Comparison of ENCODE assay signal across 8 mouse cellular contexts in genomic region chr9:108516380-108517251, GRCm38 (mm10). TPM values are rescaled to one million over a fixed set of nuclear protein-coding genes. Genes with fewer than 3 reads are reported as not detected.
DNase-seq lines count a peak whose midpoint lies in the region; ATAC-seq and TF ChIP-seq lines count a peak whose summit lies in the region.

Gene Qrich1 (plus strand): TSS chr9:108516806.

- TF ChIP-seq CTCF in bone marrow macrophage, adult 2 months (IDR thresholded peaks at IDR 0.05; ENCODE audit: low read depth, low read length) = no peak
- TF ChIP-seq CTCF in embryonic fibroblast, embryonic 13.5 days (IDR thresholded peaks at IDR 0.05; ENCODE audit: borderline replicate concordance, insufficient read depth, low read length) = no peak

- peaks cover 14% of the 10 kb centered on the region for H3K4me1 ChIP-seq in bone marrow macrophage, adult 2 months (ENCODE audit: control insufficient read depth, insufficient read depth, low read length)
- H3K4me1 ChIP-seq in embryonic fibroblast, embryonic 13.5 days (ENCODE audit: control insufficient read depth, insufficient read depth, low read length) = peaks cover 12% of the 10 kb centered on the region
- H3K4me1 ChIP-seq in kidney, embryonic 14.5 days (ENCODE audit: control insufficient read depth, insufficient read depth, low read length) = peaks cover 15% of the 10 kb centered on the region; the same call in 1 of the 2 replicates
- H3K4me1 ChIP-seq in limb, embryonic 15.5 days = peaks cover 15% of the 10 kb centered on the region

- peak within 1 kb of the TSS; percentile 96 for H3K4me3 ChIP-seq in bone marrow macrophage, adult 2 months (ENCODE audit: insufficient read depth, low read length)
- H3K4me3 ChIP-seq in embryonic fibroblast, embryonic 13.5 days (ENCODE audit: insufficient read depth, low read length) = peak within 1 kb of the TSS; percentile 100
- peak within 1 kb of the TSS; percentile 95 for H3K4me3 ChIP-seq in kidney, embryonic 14.5 days (ENCODE audit: low read length)
- H3K4me3 ChIP-seq in limb, embryonic 15.5 days = peak within 1 kb of the TSS; percentile 87

- no peaks in the 10 kb centered on the region for H3K9me3 ChIP-seq in kidney, embryonic 14.5 days (ENCODE audit: control insufficient read depth, low read length)
- H3K9me3 ChIP-seq in limb, embryonic 15.5 days = no peaks in the 10 kb centered on the region

- peak within 1 kb of the TSS; percentile 95 for H3K27ac ChIP-seq in bone marrow macrophage, adult 2 months (ENCODE audit: insufficient read depth, low read depth, low read length)
- peak within 1 kb of the TSS; percentile 95 for H3K27ac ChIP-seq in embryonic fibroblast, embryonic 13.5 days (ENCODE audit: insufficient read depth, low read length)
- peak within 1 kb of the TSS; percentile 99 for H3K27ac ChIP-seq in kidney, embryonic 14.5 days (ENCODE audit: low read depth, low read length)
- peak within 1 kb of the TSS; percentile 100 for H3K27ac ChIP-seq in limb, embryonic 15.5 days

- no peaks in the 10 kb centered on the region for H3K27me3 ChIP-seq in kidney, embryonic 14.5 days (ENCODE audit: control insufficient read depth, insufficient read depth, low read length)
- no peaks in the 10 kb centered on the region for H3K27me3 ChIP-seq in limb, embryonic 15.5 days

- peak within 1 kb of the TSS; percentile 84 for H3K4me2 ChIP-seq in kidney, embryonic 14.5 days (replicated peaks; ENCODE audit: low read depth, low read length)
- H3K4me2 ChIP-seq in limb, embryonic 15.5 days = peak within 1 kb of the TSS; percentile 56

- 1% methylated on average over 51 of the region's 55 CpGs for WGBS in kidney, embryonic 14.5 days
- WGBS in limb, embryonic 15.5 days = 1% methylated on average over 55 of the region's 55 CpGs

- TF ChIP-seq POLR2A in bone marrow macrophage, adult 2 months (IDR thresholded peaks at IDR 0.05; ENCODE audit: borderline replicate concordance, low read depth, low read length) = no peak
- TF ChIP-seq POLR2A in embryonic fibroblast, embryonic 13.5 days (IDR thresholded peaks at IDR 0.05; ENCODE audit: low read depth, low read length) = peak; percentile 61

- peak; percentile 95 for ATAC-seq in kidney, embryonic 14.5 days (ENCODE audit: low FRiP score, low TSS enrichment)
- peak; percentile 95 for ATAC-seq in limb, embryonic 15.5 days (ENCODE audit: insufficient number of reproducible peaks, low FRiP score, low TSS enrichment, low read depth)

- peaks cover 56% of the 10 kb centered on the region for H3K36me3 ChIP-seq in kidney, embryonic 14.5 days (ENCODE audit: control insufficient read depth, insufficient read depth, low read length)
- peaks cover 48% of the 10 kb centered on the region for H3K36me3 ChIP-seq in limb, embryonic 15.5 days

- DNase-seq in A20 (ENCODE audit: low read depth, low spot score) = peak; percentile 99
- peak; percentile 95 to 97 for DNase-seq in heart, adult 9 months (ENCODE audit: low spot score in 2 of 2)
- DNase-seq in monocyte, adult 2 months (ENCODE audit: low read depth in 1 of 2, low spot score in 2 of 2) = peak; percentile 76 to 89
- peak; percentile 93 to 96 for DNase-seq in spleen, postnatal 36 days (ENCODE audit: low spot score in 2 of 2)

- peak within 1 kb of the TSS; percentile 98 for H3K9ac ChIP-seq in kidney, embryonic 14.5 days (ENCODE audit: low read depth, low read length)
- H3K9ac ChIP-seq in limb, embryonic 15.5 days = peak within 1 kb of the TSS; percentile 97

RNA-seq across cellular contexts. Expression of gene Qrich1, which starts in this region (rescaled TPM):
- 73.6 and 80.9 TPM in 2 replicates for polyA plus RNA-seq in bone marrow macrophage, adult 2 months (2012; ENCODE audit: insufficient read depth, insufficient read length, missing spikeins)
- 113 and 133 TPM in 2 replicates for polyA plus RNA-seq in embryonic fibroblast, embryonic 13.5 days (2011; ENCODE audit: insufficient read length, low read depth, missing spikeins)
- polyA plus RNA-seq in kidney, embryonic 14.5 days (2014; fragmentation: Nextera tagmentation; extraction: Ambion mirVana) = 91.0 and 139 TPM in 2 replicates
- polyA plus RNA-seq in limb, embryonic 15.5 days (2015; fragmentation: Nextera tagmentation; extraction: Ambion mirVana) = 112 TPM in 2 replicates

Comparison
In these comparisons a context has a peak if more than half of its experiments do, and no peak if none do; other contexts are left out.
1. Peak in every context shown above with its lines: DNase-seq, ATAC-seq, H3K4me3 ChIP-seq and H3K27ac ChIP-seq.